Mouse (Mus musculus) olfactory bulb, adult 2 months (tissue): Measurements from ENCODE around the gene Phldb3.

Experiments used
- CTCF ChIP-seq: fragments of 200-500 bp; IDR thresholded peaks from 2 replicates; pipeline ENCODE4 v1.5.1; 2012; ENCODE audit warnings: low read depth, mild to moderate bottlenecking, low read length, moderate library complexity; ENCODE audit not compliant: insufficient read depth
- POLR2A ChIP-seq: fragments of 200-500 bp; IDR thresholded peaks from 2 replicates; pipeline ENCODE4 v1.6.1; 2012; ENCODE audit warnings: mild to moderate bottlenecking, low read depth, low read length, moderate library complexity; ENCODE audit not compliant: insufficient read depth

GRCm38 (mm10) chr7:24584876-24585275 lies 25.7 kb upstream of the Phldb3 start:
- no peak for TF ChIP-seq POLR2A
- no peak for TF ChIP-seq CTCF
